Mouse (Mus musculus): ENCODE data around the gene Nrxn3. TPM values are rescaled to one million over a fixed set of nuclear protein-coding genes. Genes with fewer than 3 reads are reported as not detected.

Gene Nrxn3
- polyA plus RNA-seq, 1 experiment from 2014 or later = 16.9 TPM

DNA sequence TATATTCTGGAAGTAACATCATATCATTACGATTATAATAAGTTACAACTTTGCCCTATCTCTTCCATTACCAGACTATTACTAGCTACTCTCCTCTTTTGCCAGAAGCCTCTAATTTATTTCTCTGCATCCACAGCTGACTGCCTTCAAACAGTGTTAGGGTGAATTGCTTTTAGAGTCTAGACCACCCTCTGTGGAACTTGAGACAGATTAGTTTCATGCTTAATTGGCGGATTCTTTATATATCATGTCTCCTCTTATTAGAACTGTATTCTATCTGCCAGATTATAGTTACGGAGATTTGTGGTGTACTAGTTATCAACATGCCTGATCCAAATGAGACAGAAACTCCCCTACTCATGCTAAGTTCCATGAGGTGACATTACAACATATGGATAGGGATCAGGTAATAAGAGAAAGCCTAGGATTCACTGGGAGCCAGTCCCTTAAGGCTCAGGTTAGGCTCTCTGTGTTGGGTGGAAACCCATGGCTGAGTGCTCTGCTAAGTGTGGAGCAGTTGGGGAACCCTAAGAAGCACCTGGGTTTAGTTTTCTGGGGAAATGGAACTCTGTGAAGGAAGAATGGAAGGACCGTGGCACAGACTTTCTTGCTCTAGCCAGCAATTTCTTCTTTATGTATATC, 1435.6 kb downstream of the Nrxn3 start:
- Histone ChIP-seq H3K9ac (ENCODE audit: low read length) (no peak overlapping the region), H3K27me3 (ENCODE audit: control insufficient read depth, insufficient read depth, low read length) (no peaks in the 10 kb centered on the region), H3K36me3 (ENCODE audit: control insufficient read depth, insufficient read depth, low read length) (no peaks in the 10 kb centered on the region), H3K4me1 (ENCODE audit: control insufficient read depth, insufficient read depth, low read length) (no peaks in the 10 kb centered on the region), H3K27ac (ENCODE audit: low read depth, low read length) (no peak overlapping the region), H3K4me2 (no peak overlapping the region), H3K4me3 (ENCODE audit: low read depth, low read length) (no peak overlapping the region), H3K9me3 (ENCODE audit: control insufficient read depth, low read length) (no peaks in the 10 kb centered on the region)
- DNase-seq (ENCODE audit: low spot score, missing footprints) (no peak), ATAC-seq (ENCODE audit: low FRiP score) (no peak)
- 91% methylated on average over 4 of the region's 4 CpGs for WGBS

DNA sequence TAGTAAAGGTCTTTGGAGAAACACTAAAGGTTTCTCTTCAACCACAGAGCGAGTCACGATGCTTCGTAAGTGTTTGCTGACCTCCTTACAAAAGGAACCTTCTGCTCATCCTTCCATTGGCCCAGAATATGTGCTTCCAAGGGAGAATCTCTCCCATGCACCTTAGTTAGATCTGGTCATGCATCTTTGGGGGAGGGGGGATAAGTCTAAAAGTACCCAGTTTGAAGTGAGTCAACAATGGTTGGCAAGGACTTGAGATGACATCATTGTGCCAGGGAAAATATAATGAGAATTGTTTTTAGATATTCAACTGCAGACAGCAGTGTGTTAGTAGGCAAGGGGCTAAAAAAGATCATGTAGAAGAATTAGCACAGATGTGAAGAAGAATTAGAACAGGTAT, 1437.2 kb downstream of the Nrxn3 start:
- WGBS = 87% methylated on average over 3 of the region's 3 CpGs
- H3K36me3 ChIP-seq (ENCODE audit: control insufficient read depth, insufficient read depth, low read length) = no peaks in the 10 kb centered on the region
- H3K27me3 ChIP-seq (ENCODE audit: control insufficient read depth, insufficient read depth, low read length) = no peaks in the 10 kb centered on the region
- no peak overlapping the region for H3K27ac ChIP-seq (ENCODE audit: low read depth, low read length)
- no peak overlapping the region for H3K9ac ChIP-seq (ENCODE audit: low read length)
- H3K4me3 ChIP-seq (ENCODE audit: low read depth, low read length) = no peak overlapping the region
- DNase-seq (ENCODE audit: low spot score, missing footprints) = no peak
- H3K4me1 ChIP-seq (ENCODE audit: control insufficient read depth, insufficient read depth, low read length) = no peaks in the 10 kb centered on the region
- no peaks in the 10 kb centered on the region for H3K9me3 ChIP-seq (ENCODE audit: control insufficient read depth, low read length)
- H3K4me2 ChIP-seq = no peak overlapping the region
- ATAC-seq (ENCODE audit: low FRiP score) = no peak

DNA sequence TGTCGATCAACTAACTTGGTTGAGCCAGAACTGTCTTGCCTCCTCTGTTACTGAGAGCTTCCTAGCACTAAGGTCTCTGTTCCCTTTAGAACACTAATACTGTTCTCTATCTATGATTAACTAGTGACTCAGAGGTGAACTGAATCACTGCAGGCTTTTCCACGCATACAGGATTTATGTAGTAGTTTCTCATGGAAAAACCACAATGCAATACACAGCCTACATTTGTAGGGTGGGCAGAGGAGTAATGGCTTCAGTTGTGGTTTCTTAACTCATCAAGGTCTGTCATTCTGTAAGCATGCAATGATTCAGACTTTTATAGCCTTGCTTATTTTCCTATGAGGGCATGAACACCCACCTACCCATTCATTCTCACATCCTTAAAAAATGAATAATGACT, 1443.4 kb downstream of the Nrxn3 start:
- Histone ChIP-seq H3K4me2 (no peak overlapping the region), H3K4me3 (ENCODE audit: low read depth, low read length) (no peak overlapping the region), H3K36me3 (ENCODE audit: control insufficient read depth, insufficient read depth, low read length) (no peaks in the 10 kb centered on the region), H3K27ac (ENCODE audit: low read depth, low read length) (no peak overlapping the region), H3K9me3 (ENCODE audit: control insufficient read depth, low read length) (no peaks in the 10 kb centered on the region), H3K4me1 (ENCODE audit: control insufficient read depth, insufficient read depth, low read length) (no peaks in the 10 kb centered on the region), H3K9ac (ENCODE audit: low read length) (no peak overlapping the region), H3K27me3 (ENCODE audit: control insufficient read depth, insufficient read depth, low read length) (no peaks in the 10 kb centered on the region)
- DNase-seq (ENCODE audit: low spot score, missing footprints) = no peak
- no peak for ATAC-seq (ENCODE audit: low FRiP score)
- WGBS = 89% methylated on average over 2 of the region's 2 CpGs

GRCm38 (mm10) chr12:90181566-90181965, 1458.9 kb downstream of the Nrxn3 start:
- DNase-seq (ENCODE audit: low spot score, missing footprints) = no peak
- Histone ChIP-seq H3K9me3 (ENCODE audit: control insufficient read depth, low read length) (no peaks in the 10 kb centered on the region), H3K9ac (ENCODE audit: low read length) (no peak overlapping the region), H3K27ac (ENCODE audit: low read depth, low read length) (no peak overlapping the region), H3K36me3 (ENCODE audit: control insufficient read depth, insufficient read depth, low read length) (no peaks in the 10 kb centered on the region), H3K27me3 (ENCODE audit: control insufficient read depth, insufficient read depth, low read length) (no peaks in the 10 kb centered on the region), H3K4me1 (ENCODE audit: control insufficient read depth, insufficient read depth, low read length) (no peaks in the 10 kb centered on the region), H3K4me3 (ENCODE audit: low read depth, low read length) (no peak overlapping the region), H3K4me2 (no peak overlapping the region)
- no peak for ATAC-seq (ENCODE audit: low FRiP score)
- 89% methylated on average over 3 of the region's 3 CpGs for WGBS

- Histone ChIP-seq H3K36me3 (ENCODE audit: control insufficient read depth, insufficient read depth, low read length) (no peaks in the 10 kb centered on the region), H3K4me3 (ENCODE audit: low read depth, low read length) (no peak overlapping the region), H3K9me3 (ENCODE audit: control insufficient read depth, low read length) (no peaks in the 10 kb centered on the region), H3K27ac (ENCODE audit: low read depth, low read length) (no peak overlapping the region), H3K4me1 (ENCODE audit: control insufficient read depth, insufficient read depth, low read length) (no peaks in the 10 kb centered on the region), H3K27me3 (ENCODE audit: control insufficient read depth, insufficient read depth, low read length) (no peaks in the 10 kb centered on the region), H3K9ac (ENCODE audit: low read length) (no peak overlapping the region), H3K4me2 (no peak overlapping the region)
- DNase-seq (ENCODE audit: low spot score, missing footprints) = no peak
- whole genome bisulfite sequencing = 73% methylated on average over 2 of the region's 2 CpGs
- ATAC-seq (ENCODE audit: low FRiP score) = no peak
Measured at GRCm38 (mm10) chr12:90183021-90183420, 1460.3 kb downstream of the Nrxn3 start.

- H3K4me2 ChIP-seq = no peak overlapping the region
- H3K4me1 ChIP-seq (ENCODE audit: control insufficient read depth, insufficient read depth, low read length) = no peaks in the 10 kb centered on the region
- no peaks in the 10 kb centered on the region for H3K9me3 ChIP-seq (ENCODE audit: control insufficient read depth, low read length)
- H3K4me3 ChIP-seq (ENCODE audit: low read depth, low read length) = no peak overlapping the region
- ATAC-seq (ENCODE audit: low FRiP score) = no peak
- no peak overlapping the region for H3K9ac ChIP-seq (ENCODE audit: low read length)
- no peaks in the 10 kb centered on the region for H3K27me3 ChIP-seq (ENCODE audit: control insufficient read depth, insufficient read depth, low read length)
- H3K36me3 ChIP-seq (ENCODE audit: control insufficient read depth, insufficient read depth, low read length) = no peaks in the 10 kb centered on the region
- H3K27ac ChIP-seq (ENCODE audit: low read depth, low read length) = no peak overlapping the region
- no peak for DNase-seq (ENCODE audit: low spot score, missing footprints)
Measured at GRCm38 (mm10) chr12:90196161-90196560, 1473.5 kb downstream of the Nrxn3 start.

- WGBS = 93% methylated on average over 3 of the region's 3 CpGs
- H3K36me3 ChIP-seq (ENCODE audit: control insufficient read depth, insufficient read depth, low read length) = no peaks in the 10 kb centered on the region
- DNase-seq (ENCODE audit: low spot score, missing footprints) (no peak), ATAC-seq (ENCODE audit: low FRiP score) (no peak)
- H3K27me3 ChIP-seq (ENCODE audit: control insufficient read depth, insufficient read depth, low read length) = no peaks in the 10 kb centered on the region
- no peaks in the 10 kb centered on the region for H3K4me1 ChIP-seq (ENCODE audit: control insufficient read depth, insufficient read depth, low read length)
- no peak overlapping the region for H3K9ac ChIP-seq (ENCODE audit: low read length)
- no peak overlapping the region for H3K4me3 ChIP-seq (ENCODE audit: low read depth, low read length)
- H3K4me2 ChIP-seq = no peak overlapping the region
- no peak overlapping the region for H3K27ac ChIP-seq (ENCODE audit: low read depth, low read length)
- H3K9me3 ChIP-seq (ENCODE audit: control insufficient read depth, low read length) = no peaks in the 10 kb centered on the region
Measured at GRCm38 (mm10) chr12:90197994-90198393, 1475.3 kb downstream of the Nrxn3 start.

DNA sequence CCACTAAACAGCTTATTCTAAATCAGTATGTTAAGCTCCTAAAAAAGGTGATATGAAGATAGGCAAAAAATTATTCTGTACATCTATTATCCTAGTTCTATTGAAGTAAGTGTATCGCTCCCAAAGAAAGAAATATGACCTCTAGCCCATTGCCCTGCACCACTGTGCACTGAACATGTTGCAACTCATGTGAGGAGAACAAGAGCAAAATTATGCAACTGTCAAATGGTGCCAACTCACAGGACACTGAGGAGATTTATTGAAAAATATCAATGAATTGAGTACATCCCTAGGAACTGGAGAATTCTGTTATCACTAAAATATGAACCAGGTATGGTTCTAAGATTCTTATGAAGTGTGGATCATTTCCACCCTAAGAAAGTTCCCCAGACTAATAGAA, 1479.8 kb downstream of the Nrxn3 start:
- DNase-seq (ENCODE audit: low spot score, missing footprints) = no peak

GRCm38 (mm10) chr12:90211410-90211809, 1488.7 kb downstream of the Nrxn3 start:
- no peak overlapping the region for H3K4me3 ChIP-seq (ENCODE audit: low read depth, low read length)
- H3K4me2 ChIP-seq = no peak overlapping the region
- H3K9ac ChIP-seq (ENCODE audit: low read length) = no peak overlapping the region
- ATAC-seq (ENCODE audit: low FRiP score) (no peak), DNase-seq (ENCODE audit: low spot score, missing footprints) (no peak)
- WGBS = 78% methylated on average over 2 of the region's 2 CpGs
- no peaks in the 10 kb centered on the region for H3K4me1 ChIP-seq (ENCODE audit: control insufficient read depth, insufficient read depth, low read length)
- H3K9me3 ChIP-seq (ENCODE audit: control insufficient read depth, low read length) = no peaks in the 10 kb centered on the region
- no peak overlapping the region for H3K27ac ChIP-seq (ENCODE audit: low read depth, low read length)
- H3K27me3 ChIP-seq (ENCODE audit: control insufficient read depth, insufficient read depth, low read length) = no peaks in the 10 kb centered on the region
- H3K36me3 ChIP-seq (ENCODE audit: control insufficient read depth, insufficient read depth, low read length) = no peaks in the 10 kb centered on the region

More for the DNA sequence above, 1479.8 kb downstream of the Nrxn3 start:
- WGBS = 85% methylated on average over 1 of the region's 1 CpGs
- Histone ChIP-seq H3K4me1 (ENCODE audit: control insufficient read depth, insufficient read depth, low read length) (no peaks in the 10 kb centered on the region), H3K9ac (ENCODE audit: low read length) (no peak overlapping the region), H3K36me3 (ENCODE audit: control insufficient read depth, insufficient read depth, low read length) (no peaks in the 10 kb centered on the region), H3K27me3 (ENCODE audit: control insufficient read depth, insufficient read depth, low read length) (no peaks in the 10 kb centered on the region), H3K27ac (ENCODE audit: low read depth, low read length) (no peak overlapping the region), H3K4me2 (no peak overlapping the region), H3K9me3 (ENCODE audit: control insufficient read depth, low read length) (no peaks in the 10 kb centered on the region), H3K4me3 (ENCODE audit: low read depth, low read length) (no peak overlapping the region)
- no peak for ATAC-seq (ENCODE audit: low FRiP score)

Data from midbrain, embryonic 11.5 days (tissue).